Mouse (Mus musculus): ENCODE measurements around the gene Syne2. TPM values are rescaled to one million over a fixed set of nuclear protein-coding genes. Genes with fewer than 3 reads are reported as not detected.
A peak's percentile ranks its signal among the peaks of the same experiment; 100 is the strongest.

The Syne2 gene
- polyA plus RNA-seq, 1 experiment, result 0.78 TPM

GRCm38 (mm10) chr12:76049343-76049742, 231.4 kb downstream of the Syne2 start:
- peak overlapping the region; percentile 78 for H3K4me3 ChIP-seq (replicated peaks)
- TF ChIP-seq FLI1 (IDR thresholded peaks at IDR 0.05; ENCODE audit: low read length) (no peak), GATA1 (IDR thresholded peaks at IDR 0.05; ENCODE audit: borderline replicate concordance, low read length) (no peak)
- H3K36me3 ChIP-seq (replicated peaks; ENCODE audit: low read length), result no peaks in the 10 kb centered on the region
- no peaks in the 10 kb centered on the region for H3K9me3 ChIP-seq
- H3K27me3 ChIP-seq (replicated peaks), result no peaks in the 10 kb centered on the region
- peaks cover 24% of the 10 kb centered on the region for H3K4me1 ChIP-seq

GRCm38 (mm10) chr12:76051879-76052278, 233.9 kb downstream of the Syne2 start:
- H3K4me3 ChIP-seq (replicated peaks), result no peak overlapping the region
- TF ChIP-seq GATA1 (IDR thresholded peaks at IDR 0.05; ENCODE audit: borderline replicate concordance, low read length) (no peak), FLI1 (IDR thresholded peaks at IDR 0.05; ENCODE audit: low read length) (no peak)
- peaks cover 12% of the 10 kb centered on the region for H3K4me1 ChIP-seq
- no peaks in the 10 kb centered on the region for H3K9me3 ChIP-seq
- no peaks in the 10 kb centered on the region for H3K36me3 ChIP-seq (replicated peaks; ENCODE audit: low read length)
- no peaks in the 10 kb centered on the region for H3K27me3 ChIP-seq (replicated peaks)

- Histone ChIP-seq H3K36me3 (replicated peaks; ENCODE audit: low read length) (no peaks in the 10 kb centered on the region), H3K9me3 (no peaks in the 10 kb centered on the region), H3K27me3 (replicated peaks) (no peaks in the 10 kb centered on the region), H3K4me1 (0 out of 2 replicates have a peak, but pooled peaks cover 3% of the 10 kb centered on the region), H3K4me3 (replicated peaks) (no peak overlapping the region)
- TF ChIP-seq FLI1 (IDR thresholded peaks at IDR 0.05; ENCODE audit: low read length), result no peak
- TF ChIP-seq GATA1 (IDR thresholded peaks at IDR 0.05; ENCODE audit: borderline replicate concordance, low read length), result no peak
Observed at GRCm38 (mm10) chr12:76054653-76055052, 236.7 kb downstream of the Syne2 start.

GRCm38 (mm10) chr12:76063001-76063400, 245.1 kb downstream of the Syne2 start:
- Histone ChIP-seq H3K36me3 (replicated peaks; ENCODE audit: low read length) (no peaks in the 10 kb centered on the region), H3K9me3 (no peaks in the 10 kb centered on the region), H3K4me3 (replicated peaks) (no peak overlapping the region), H3K4me1 (no peaks in the 10 kb centered on the region), H3K27me3 (replicated peaks) (peaks cover 2% of the 10 kb centered on the region)
- TF ChIP-seq FLI1 (IDR thresholded peaks at IDR 0.05; ENCODE audit: low read length) (no peak), GATA1 (IDR thresholded peaks at IDR 0.05; ENCODE audit: borderline replicate concordance, low read length) (no peak)

GRCm38 (mm10) chr12:76070386-76070785, 252.5 kb downstream of the Syne2 start:
- TF ChIP-seq GATA1 (IDR thresholded peaks at IDR 0.05; ENCODE audit: borderline replicate concordance, low read length) (no peak), FLI1 (IDR thresholded peaks at IDR 0.05; ENCODE audit: low read length) (no peak)
- Histone ChIP-seq H3K4me3 (replicated peaks) (no peak overlapping the region), H3K4me1 (no peaks in the 10 kb centered on the region), H3K36me3 (replicated peaks; ENCODE audit: low read length) (no peaks in the 10 kb centered on the region), H3K27me3 (replicated peaks) (peaks cover 9% of the 10 kb centered on the region), H3K9me3 (no peaks in the 10 kb centered on the region)

- peaks cover 7% of the 10 kb centered on the region for H3K27me3 ChIP-seq (replicated peaks)
- no peaks in the 10 kb centered on the region for H3K9me3 ChIP-seq
- H3K36me3 ChIP-seq (replicated peaks; ENCODE audit: low read length), result no peaks in the 10 kb centered on the region
- no peak overlapping the region for H3K4me3 ChIP-seq (replicated peaks)
- TF ChIP-seq FLI1 (IDR thresholded peaks at IDR 0.05; ENCODE audit: low read length) (no peak), GATA1 (IDR thresholded peaks at IDR 0.05; ENCODE audit: borderline replicate concordance, low read length) (no peak)
- no peaks in the 10 kb centered on the region for H3K4me1 ChIP-seq
Observed at GRCm38 (mm10) chr12:76071935-76072849, 254.3 kb downstream of the Syne2 start.

- Histone ChIP-seq H3K27me3 (replicated peaks) (peaks cover 7% of the 10 kb centered on the region), H3K9me3 (no peaks in the 10 kb centered on the region), H3K4me1 (no peaks in the 10 kb centered on the region), H3K36me3 (replicated peaks; ENCODE audit: low read length) (no peaks in the 10 kb centered on the region), H3K4me3 (replicated peaks) (no peak overlapping the region)
- TF ChIP-seq FLI1 (IDR thresholded peaks at IDR 0.05; ENCODE audit: low read length) (no peak), GATA1 (IDR thresholded peaks at IDR 0.05; ENCODE audit: borderline replicate concordance, low read length) (no peak)
Observed at GRCm38 (mm10) chr12:76073066-76073826, 255.3 kb downstream of the Syne2 start.

GRCm38 (mm10) chr12:76073981-76074380, 256.0 kb downstream of the Syne2 start:
- no peak for TF ChIP-seq FLI1 (IDR thresholded peaks at IDR 0.05; ENCODE audit: low read length)
- TF ChIP-seq GATA1 (IDR thresholded peaks at IDR 0.05; ENCODE audit: borderline replicate concordance, low read length), result no peak
- H3K27me3 ChIP-seq (replicated peaks), result peaks cover 7% of the 10 kb centered on the region
- H3K36me3 ChIP-seq (replicated peaks; ENCODE audit: low read length), result no peaks in the 10 kb centered on the region
- H3K4me3 ChIP-seq (replicated peaks), result no peak overlapping the region
- H3K4me1 ChIP-seq, result no peaks in the 10 kb centered on the region
- no peaks in the 10 kb centered on the region for H3K9me3 ChIP-seq

GRCm38 (mm10) chr12:76080876-76081556, 263.1 kb downstream of the Syne2 start:
- no peak overlapping the region for H3K4me3 ChIP-seq (replicated peaks)
- H3K36me3 ChIP-seq (replicated peaks; ENCODE audit: low read length), result no peaks in the 10 kb centered on the region
- peaks cover 21% of the 10 kb centered on the region for H3K27me3 ChIP-seq (replicated peaks)
- no peaks in the 10 kb centered on the region for H3K9me3 ChIP-seq
- TF ChIP-seq FLI1 (IDR thresholded peaks at IDR 0.05; ENCODE audit: low read length) (no peak), GATA1 (IDR thresholded peaks at IDR 0.05; ENCODE audit: borderline replicate concordance, low read length) (no peak)
- H3K4me1 ChIP-seq, result peaks cover 7% of the 10 kb centered on the region

Data from megakaryocyte, embryonic 14.5 days (primary cell).